Mouse (Mus musculus) small intestine, adult 2 months (tissue): ENCODE measurements around the gene Ncoa3.

Experiments used
- CTCF ChIP-seq: fragments of 200-500 bp; IDR thresholded peaks from 2 replicates; pipeline ENCODE4 v1.5.1; 2012; ENCODE audit warnings: low read depth, mild to moderate bottlenecking, control low read depth, inconsistent platforms, low read length, moderate library complexity, mixed read lengths; ENCODE audit not compliant: insufficient replicate concordance, insufficient read length; ENCODE audit errors: extremely low read depth
- POLR2A ChIP-seq: fragments of 200-500 bp; IDR thresholded peaks from 2 replicates; pipeline ENCODE4 v1.6.1; 2012; ENCODE audit warnings: low read depth, mild to moderate bottlenecking, control low read depth, inconsistent platforms, low read length, moderate library complexity

GRCm38 (mm10) chr2:165943113-165943512 lies 49.3 kb upstream of the Ncoa3 start:
- TF ChIP-seq CTCF (no peak), POLR2A (no peak)
